Mouse (Mus musculus): ENCODE results near the gene Krba1.
A peak's percentile ranks its signal among the peaks of the same experiment; 100 is the strongest.

Krba1 gene

DNA sequence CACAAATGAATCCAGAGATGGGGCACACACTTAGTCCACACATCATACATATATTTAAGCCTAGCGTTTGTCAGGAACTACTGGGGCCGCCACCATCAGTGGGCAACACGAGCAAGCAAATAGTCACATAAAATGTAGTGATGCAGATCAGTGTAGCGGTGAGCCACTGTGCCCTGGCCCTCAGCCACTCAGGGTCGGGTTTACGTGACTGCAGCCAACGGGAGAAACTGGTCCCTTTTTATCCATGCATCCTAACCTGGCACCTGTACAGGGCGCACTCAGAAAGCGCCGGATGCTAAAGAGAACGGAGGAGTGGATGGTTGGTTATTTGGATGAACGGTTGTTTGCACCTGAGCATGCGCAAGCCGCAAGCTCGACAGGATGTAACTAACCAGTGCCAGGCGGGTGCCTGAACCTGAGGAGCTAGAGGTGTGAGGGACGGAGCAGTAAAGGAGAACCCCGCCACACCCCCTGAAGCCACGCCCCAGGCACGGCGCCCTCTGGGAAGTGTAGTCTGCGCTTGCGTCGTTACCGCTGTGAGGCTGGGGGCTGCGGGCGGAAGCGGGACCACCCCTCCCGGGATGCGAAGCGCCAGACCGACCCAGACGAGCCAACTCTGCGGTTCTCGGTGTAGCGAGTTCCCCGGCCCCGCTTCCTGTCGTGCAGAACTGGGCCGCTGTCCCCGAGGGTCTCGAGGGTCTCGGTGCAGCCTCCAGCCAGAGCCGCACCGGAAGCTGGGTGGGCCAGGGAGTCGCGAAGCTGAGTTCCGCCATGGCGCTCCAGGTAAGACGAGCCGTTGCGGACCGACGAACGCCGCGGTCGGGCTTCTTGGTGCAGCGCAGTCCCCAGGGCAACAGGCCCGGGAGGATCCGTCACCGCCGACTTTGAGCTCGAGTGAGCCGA is at the start of gene Krba1:
Gene Krba1 (plus strand): TSS at position 482 of the 903 bp plus-strand sequence.
- DNase-seq (ENCODE audit: low read depth, low spot score), result peak; percentile 77

DNA sequence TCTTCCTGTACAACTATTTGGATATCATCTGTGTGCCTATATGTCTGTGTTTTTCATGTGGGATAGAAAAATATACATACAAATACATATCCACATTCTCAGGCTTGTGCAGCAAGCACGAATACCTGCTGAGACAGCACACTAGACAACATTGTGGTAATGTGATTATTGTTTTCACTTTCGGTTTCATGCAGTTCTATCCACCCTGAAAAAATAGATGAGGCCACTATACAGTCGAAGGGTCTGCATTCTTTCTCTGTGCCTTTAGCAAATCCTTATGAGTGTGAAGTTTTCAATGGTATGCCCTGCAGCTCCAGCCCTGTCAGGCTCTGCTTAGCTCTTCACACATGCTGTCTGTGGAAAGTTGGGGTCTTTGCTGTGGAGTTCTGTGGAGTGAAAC is 36.5 kb upstream of the Krba1 start:
- DNase-seq (ENCODE audit: low read depth, low spot score), result no peak

DNA sequence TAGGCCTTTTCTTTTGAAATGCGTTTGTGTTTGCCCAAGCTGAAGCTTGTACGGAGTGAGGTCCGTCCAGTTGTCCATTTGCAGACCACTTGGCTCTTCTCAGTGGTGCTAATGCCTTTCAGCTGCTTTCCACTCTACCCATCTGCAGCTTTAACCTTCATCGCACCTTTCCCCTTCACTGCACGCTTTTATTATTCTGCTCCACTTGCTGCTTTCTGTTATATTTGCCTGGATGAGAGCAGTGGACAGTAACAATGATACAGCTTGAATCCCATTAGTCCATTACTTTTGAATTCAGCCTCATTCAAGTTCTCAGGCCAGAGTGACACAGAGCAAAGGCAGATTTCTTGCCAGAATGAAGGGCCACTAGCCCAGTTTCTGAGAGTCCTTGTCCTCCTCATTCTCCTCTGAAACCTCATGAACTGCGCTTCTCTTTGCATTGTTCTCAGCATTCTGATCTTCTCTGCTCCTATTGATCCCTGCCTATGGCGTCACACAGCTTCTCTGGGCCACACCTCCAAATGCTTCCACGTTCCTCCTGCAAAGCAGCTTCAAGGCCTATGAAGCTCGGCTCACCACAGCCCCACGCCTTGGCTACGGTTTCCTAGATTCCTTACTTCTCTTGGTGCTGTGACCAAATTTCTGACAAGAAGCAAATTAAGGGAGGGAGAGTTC is 28.9 kb upstream of the Krba1 start:
- no peak for DNase-seq (ENCODE audit: low read depth, low spot score)

DNA sequence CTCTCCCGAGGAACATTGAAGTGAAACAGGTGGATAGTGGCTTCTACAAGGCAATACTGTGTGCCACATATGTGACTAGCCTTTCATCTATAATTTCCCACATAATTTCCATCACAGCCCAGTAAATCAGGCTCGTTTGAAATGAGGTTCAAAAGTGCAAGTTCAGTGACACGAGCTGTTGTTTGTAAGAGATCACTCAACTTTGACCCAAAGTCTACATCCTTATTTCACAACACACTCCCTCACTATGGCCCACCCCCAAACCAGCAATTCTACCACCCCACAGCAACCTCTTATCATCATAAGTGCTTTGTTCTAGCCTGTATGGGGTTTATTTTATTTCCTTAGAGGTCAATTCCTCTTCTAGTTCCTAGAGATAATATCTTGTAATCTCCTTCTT is 7.2 kb upstream of the Krba1 start:
- DNase-seq (ENCODE audit: low read depth, low spot score), result no peak

DNA sequence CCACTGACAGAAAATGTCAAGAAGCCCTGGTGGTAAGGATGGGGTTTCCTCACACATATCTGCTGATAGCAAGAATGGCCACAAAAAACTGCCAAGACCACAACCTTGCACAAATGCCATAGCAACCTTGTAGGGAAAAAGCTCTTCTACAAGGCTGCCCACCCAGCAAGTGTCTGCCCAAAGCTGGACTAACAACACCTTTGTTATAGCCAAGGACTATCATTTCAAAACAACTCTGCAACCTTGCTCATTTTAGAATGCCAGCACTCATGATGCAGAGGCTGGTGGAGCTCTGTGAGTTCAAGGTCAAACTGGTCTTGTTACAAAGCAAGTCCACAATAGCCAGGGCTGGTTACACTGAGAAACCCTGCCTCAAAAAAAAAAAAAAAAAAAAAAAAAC is 1.6 kb upstream of the Krba1 start:
- DNase-seq (ENCODE audit: low read depth, low spot score), result no peak

DNA sequence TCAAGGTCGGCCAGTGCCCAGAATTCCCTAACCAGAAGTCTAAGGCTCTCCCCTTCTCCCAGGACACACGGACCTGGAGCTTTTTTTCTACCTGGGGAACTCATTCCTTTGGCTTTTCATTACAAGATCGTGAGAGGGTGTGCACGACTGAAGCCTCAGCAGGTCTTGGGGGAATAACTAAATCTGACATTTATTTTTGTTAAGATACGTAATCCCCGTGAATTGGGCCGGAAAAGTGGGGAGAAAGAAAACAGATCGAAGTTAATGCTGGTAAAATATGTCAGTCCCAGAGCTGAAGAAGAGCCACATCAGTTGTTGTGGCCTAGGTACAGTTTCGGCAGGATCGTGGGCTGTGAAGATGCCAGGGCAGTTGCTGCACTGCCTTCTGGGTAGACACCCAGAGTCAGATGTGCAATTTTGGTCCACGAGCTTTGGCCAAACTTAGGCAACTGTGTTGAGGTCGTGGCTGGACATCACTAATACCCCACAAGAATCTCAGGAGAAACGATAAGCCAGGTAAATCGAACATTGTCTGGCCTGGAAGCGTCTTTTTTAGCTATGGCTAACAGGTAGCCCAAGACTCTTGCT is 716 bp downstream of the Krba1 start:
- peak; percentile 24 for DNase-seq (ENCODE audit: low read depth, low spot score)

DNA sequence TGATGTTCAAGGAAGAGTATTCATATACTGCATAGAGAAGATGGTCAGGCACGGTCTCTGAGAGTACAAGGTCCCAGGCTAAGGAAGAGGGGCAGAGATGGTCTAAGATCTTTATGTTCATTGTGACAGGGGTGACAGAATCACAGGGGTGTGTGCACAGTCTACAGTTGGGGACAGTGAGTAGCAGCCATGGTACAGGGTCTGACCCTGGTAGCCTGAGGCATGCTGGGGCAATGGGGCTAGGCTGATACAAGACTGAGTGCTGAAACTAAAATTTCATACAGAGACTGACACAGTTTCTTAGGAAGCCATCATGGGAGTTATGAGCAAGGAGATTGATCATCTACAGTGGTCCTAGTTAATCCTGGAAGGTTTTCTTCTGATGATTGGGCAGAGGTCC is 1.3 kb downstream of the Krba1 start:
- no peak for DNase-seq (ENCODE audit: low read depth, low spot score)

DNA sequence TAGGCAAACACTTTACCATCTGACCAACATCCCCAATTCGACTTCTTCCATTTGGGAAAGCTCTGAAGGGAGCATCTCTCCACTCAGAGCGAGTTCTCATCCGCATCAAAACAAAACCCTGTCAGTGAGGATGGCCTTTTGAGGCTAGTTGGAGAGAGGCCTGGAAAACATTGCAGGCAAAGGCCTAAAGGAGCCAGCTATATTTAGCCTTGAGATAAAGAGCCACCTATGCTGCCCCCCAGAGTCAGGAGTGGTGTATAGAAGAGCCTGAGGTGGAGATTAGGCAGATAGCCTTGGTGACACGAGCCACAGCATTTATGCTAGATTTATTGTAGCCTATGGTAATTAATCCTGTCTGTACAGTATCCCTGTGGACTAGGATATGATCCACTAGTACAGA is 1.9 kb downstream of the Krba1 start:
- peak; percentile 41 for DNase-seq (ENCODE audit: low read depth, low spot score)

DNA sequence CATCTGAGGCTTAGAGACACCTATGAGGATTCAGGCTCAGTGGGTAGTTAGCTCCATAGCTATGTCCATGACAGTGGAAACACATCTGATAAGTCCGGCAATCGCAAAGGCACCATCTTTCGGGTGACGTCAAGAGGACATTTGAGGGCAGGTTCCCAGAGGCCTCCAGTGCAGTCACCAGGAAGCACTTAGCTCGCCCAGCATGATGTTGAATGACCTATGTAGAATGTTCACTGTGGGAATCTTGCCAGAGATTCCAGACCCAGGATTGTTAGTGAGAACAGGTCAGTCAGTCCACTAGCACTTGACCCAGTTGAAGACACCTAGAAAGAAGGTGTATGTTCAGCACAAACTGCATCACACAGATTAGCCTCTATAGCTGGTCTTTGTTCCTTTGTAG is 4.5 kb downstream of the Krba1 start:
- no peak for DNase-seq (ENCODE audit: low read depth, low spot score)

DNA sequence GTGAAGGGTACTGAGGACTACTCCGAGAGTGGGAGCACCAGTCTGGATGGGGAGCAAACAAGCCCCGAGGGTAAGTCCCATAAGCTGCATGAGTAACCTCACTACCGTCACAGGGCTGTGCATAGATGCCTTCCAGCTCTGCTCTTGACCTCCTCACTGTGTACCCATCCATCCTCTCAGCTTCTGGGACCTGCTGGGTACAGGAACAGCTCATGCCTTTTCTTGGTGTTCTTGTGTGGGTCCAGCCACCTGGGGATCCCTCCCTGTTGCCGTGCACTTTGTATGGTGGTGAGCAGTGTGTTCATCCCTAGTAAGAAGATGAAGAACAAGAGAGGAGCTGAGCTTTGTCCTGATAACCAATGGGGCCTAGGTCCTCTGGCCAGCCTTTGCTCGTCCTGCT is 8.7 kb downstream of the Krba1 start:
- no peak for DNase-seq (ENCODE audit: low read depth, low spot score)

DNA sequence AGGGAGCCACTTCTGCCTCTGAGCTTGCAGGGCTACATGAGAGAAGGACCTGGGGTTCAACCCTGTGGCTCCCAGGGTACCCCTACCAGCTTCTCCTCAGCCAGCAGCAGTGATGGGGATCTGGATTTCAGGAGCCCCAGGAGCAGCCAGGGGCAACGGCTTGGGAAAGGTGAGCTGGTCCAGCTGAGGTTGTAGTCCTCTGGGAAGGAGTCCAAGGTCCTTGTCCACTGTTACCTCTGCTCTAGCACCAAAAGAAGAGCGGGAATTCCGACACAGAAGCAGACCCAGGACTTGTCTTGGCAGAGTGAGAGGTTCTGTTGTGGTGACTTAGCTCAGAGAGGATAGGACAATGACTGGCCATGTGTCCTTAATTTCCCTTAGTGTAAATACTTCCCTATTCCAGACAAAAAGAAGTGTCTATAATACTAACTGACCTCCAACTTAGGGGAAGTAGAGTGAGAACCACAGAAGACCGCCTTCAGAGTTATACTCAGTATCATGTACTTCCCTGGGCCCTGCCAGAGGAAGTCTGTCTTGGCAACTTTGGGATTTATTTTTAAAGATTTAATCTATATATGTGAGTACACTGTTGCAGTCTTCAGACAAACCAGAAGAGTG is 14.4 kb downstream of the Krba1 start:
- DNase-seq (ENCODE audit: low read depth, low spot score), result no peak

DNA sequence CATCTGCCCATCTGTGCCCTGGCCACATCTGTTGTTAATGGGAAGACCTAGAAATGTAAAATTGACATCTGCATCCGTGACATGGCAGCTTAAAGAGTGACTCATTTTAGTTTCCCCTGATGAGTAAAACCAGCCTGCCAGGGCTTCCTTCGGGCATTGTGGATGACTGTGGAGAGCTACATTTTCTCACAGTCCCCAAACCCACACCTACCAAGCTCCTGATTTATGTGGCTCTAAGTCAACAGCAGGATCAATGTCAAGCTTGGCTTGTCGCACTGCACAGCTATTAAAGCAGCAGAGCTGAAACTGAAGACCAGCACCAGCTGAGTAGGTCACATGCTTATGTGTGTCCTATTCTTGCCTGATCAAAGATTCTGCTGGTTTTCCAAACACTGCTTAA is 15.2 kb downstream of the Krba1 start:
- DNase-seq (ENCODE audit: low read depth, low spot score), result no peak

DNA sequence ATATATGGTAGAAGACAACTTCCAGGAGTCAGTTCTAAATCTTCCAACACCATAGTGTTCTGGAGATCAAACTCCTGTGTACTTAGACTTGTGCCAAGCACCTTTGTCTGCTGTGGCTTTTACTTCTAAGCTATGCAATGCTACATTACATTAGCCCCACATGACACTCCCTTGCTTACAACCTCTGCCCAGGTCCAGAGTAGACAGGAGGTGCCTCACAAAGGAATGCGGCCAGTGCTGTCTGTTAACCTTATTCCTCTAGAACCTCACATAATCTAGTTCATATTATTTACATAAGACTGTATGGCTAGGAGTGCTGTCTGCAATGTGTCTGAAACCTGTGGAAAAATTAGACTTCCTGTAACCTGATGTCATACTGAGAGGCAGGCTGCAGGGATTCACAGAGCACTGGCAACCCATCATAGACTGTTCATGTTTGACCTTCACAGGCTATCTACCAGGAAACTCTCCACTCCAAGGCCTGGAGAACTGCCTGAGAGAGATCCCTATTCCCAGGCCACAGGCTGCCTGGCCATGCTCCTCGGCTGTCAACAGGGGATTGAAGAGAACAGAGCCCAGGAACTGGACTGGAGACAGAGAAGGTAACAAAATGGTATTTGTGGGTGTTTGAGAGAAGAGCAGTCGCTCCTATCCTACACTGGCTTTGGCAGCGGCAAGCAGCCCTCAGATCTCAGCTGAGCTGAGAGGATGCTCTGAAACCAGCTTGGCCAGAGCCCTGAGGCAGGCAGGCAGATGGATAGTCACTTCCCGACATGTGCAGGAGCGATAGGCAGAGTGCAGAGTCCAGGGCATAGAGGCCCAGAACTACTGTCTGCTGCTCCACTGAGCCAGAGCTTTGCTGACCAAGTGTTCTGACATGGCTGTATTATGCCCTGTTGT is 16.1 kb downstream of the Krba1 start:
- no peak for DNase-seq (ENCODE audit: low read depth, low spot score)

DNA sequence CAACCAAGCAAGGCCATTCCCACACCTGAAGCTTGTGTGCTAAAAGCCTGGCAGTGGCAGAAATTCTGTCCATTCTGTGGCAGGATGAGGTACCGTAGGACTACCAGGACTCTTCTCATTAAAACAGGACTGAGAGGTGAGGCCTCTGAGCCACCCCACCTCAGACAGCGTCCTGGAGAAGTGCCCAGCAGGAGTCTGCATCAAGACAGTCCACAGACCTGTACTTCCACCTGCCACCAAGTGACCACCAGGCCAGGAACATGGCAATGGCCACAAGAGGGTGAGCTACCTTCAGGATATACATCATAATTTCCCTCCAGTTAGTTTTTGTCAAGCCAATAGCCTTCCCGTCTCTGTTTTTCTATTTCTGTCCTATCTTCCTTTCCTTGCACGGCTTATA is 16.8 kb downstream of the Krba1 start:
- DNase-seq (ENCODE audit: low read depth, low spot score), result no peak

DNA sequence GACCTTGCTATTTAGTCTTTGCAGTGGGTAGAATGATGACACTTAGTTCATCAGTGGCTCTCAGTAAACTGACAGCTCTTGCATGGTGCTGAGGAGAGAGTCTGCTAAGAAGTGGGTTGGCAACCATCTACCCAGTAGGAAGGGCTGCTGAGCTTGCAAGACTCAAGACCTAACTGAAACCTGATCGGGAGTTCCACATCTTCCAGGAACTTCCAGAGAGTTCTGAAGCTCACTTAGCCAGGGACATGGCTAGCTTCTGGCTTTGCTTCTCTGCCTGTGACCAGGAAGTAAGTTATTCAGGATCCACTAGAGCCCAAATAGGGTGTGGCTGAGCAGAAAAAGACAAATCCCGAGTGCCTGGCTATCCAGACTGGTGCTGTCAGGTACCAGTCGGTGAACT is 17.3 kb downstream of the Krba1 start:
- DNase-seq (ENCODE audit: low read depth, low spot score), result no peak

DNA sequence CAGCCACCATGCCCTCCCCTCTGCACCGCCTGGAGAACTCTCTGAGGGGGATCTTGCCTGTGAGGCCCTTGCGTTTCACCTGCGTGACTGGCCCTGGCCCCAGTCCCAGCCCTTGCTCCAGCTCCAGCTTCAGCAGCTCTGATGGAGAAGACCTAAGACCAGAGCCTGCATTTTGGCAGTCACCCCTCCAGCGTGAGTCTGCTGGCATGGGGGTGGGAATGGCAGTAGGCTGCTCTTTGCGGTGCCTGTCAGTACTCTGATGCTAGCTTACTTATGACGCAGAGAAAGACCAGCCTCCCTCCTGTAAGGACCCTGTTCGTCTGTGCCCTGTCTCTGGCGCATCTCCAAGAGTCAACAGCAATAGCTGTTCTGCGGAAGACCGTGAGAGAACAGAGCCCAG is 17.7 kb downstream of the Krba1 start:
- DNase-seq (ENCODE audit: low read depth, low spot score), result no peak

DNA sequence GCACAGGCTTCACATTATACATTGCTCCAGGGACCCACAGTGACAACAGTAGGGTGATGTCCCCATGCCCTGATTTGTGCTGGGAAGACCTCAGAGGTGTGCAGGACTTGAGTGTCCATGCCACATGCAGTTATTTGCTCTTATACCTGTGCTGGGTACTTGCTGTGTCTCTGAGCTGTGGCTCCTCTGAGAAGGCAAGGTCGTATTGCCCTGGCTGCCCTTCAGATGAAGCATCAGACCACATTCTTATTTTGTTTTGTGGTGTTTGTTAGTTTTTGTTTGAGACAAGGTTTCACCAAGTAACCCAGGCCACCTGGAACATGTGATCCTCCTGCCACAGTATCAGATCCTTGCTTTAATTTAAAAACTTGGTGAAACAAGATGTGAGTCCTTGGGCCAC is 19.5 kb downstream of the Krba1 start:
- DNase-seq (ENCODE audit: low read depth, low spot score), result no peak

DNA sequence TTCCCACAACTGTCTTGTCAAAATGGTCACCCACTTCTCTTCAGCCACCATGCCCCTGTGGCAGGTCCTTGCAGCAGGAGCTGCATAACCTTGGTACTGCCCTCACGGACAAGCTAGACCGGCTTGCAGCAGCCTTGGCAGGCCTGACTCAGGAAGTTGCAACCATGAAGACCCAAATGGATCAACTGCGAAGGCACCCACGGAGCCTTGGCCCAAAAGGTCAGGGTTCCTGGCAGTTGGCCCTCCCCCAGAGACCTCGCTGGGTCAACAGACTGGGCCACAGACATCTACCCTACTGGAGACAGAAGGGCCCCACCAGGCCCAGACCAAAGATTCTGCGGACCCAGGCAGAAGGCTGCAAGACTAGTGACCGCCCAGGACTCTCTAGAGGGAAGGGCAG is 20.2 kb downstream of the Krba1 start:
- no peak for DNase-seq (ENCODE audit: low read depth, low spot score)

DNA sequence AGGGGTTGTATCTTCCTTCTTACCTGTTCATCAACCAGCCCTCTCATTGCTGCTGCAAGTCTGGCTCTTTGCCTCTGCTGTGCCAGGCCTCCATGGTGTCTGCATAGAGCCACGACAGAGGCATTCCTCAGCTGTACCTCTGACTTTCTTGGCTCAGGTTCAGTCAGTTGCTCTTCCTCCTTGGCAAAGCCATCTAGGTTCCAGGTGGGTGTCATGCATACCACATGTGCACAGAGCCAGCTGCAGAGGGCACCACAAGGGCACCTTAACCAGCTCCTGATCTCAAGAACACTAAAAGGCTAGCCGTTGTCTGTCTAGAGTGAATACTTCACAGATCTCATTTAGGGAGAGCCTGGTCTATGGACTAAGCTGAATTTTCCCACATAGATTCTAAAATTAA is 21.1 kb downstream of the Krba1 start:
- DNase-seq (ENCODE audit: low read depth, low spot score), result no peak

DNA sequence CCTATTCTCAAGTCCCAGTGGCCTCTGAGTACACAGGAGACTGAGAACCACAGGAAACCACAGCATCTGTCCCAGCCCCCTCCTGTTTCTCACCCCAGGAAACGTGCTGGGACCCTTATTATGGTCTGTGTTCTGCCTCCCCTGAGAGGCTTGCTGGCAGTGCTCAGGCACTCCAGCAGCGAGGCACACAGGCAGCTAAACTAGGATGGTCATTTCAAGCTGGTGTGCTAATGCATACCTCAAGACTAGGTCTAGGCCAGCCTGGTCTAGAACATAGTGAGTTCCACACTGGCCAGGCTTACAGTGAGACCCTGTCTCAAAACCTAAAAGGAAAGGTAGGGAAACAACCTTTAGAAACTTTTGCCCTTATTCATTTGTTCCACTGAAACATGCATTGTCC is 25.3 kb downstream of the Krba1 start:
- no peak for DNase-seq (ENCODE audit: low read depth, low spot score)

DNA sequence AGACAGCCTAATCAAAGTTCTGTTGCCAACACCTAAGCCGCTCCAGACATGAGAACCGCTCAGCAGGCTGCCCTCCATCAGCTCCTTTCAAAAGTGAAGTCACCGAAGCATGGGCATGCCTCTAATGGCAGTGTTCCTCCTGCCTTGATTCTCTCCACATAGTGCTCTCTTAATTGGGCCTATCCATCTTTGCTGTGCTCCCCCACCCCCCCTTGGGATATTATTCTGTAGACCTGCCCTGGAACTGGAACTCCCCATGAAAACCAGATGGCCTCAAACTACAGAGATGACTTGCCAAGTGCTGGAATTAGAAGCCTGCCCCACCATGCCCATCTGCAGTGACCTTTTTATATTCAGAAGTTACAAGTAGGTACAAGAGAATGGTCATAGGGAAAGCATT is 27.9 kb downstream of the Krba1 start:
- DNase-seq (ENCODE audit: low read depth, low spot score), result no peak

All from telencephalon, adult 2 months (tissue).